Mouse (Mus musculus) activated CD4-positive, CD25-positive, alpha-beta regulatory T cell, adult 4 months (primary cell): ENCODE results near the gene Tbxas1. TPM values are rescaled to one million over a fixed set of nuclear protein-coding genes. Genes with fewer than 3 reads are reported as not detected.

Experiments
- ATAC-seq: one replicate; pipeline ENCODE4 v1.8.0; 2017
- polyA plus RNA-seq, 2 experiments: library from polyadenylated mRNA; unstranded; fragments of 100-300 nt; shearing (Covaris generic); gene quantifications; one replicate each; pipeline ENCODE4 v1.2.1; 2017

The Tbxas1 gene
- polyA plus RNA-seq, 2 experiments from 2014 or later: 0.12 to 0.13 TPM

DNA sequence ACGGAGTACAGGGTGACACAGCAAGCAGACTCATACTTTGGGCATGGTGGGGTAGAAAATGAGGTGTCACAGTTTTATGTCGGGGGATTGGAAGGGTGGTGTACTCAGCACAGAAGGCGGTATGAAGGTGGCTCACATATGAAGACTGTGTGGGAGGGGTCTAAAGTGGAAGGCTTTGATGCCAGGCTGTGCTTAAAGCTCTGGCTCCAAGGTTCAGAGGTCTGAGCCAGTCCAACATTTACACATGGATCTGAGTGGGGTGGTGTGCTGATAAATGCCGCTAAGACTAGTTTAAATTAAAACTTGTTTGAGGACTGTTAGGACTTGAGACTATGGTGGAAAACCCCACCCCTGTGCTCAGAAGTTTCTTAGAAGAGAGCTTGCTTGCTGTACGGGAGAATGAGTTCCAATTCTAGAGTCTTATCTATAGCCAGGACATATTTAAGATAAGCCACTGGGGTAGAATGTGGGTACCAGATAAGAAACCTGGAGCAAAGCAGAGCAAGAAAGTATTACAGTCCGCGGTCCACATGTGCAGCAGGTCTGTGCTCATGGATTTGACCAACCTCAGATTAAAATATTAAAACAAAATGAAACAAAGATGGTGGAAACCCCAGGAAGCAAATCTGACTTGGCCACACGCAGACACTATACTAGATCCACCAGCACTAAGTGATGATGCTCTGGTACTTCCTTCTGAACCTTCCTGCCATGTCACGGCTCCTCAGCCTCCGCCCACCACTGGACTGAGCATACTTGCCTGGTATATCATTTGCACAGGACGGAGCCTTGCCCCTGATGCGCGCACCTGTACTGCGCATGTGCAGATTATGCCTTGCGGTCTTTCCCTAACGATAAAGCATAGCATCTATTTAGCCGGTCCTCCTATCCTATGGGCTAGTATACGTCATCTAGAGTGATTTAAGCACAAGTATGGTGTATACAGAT lies 48.9 kb downstream of the Tbxas1 start:
- no peak for ATAC-seq

DNA sequence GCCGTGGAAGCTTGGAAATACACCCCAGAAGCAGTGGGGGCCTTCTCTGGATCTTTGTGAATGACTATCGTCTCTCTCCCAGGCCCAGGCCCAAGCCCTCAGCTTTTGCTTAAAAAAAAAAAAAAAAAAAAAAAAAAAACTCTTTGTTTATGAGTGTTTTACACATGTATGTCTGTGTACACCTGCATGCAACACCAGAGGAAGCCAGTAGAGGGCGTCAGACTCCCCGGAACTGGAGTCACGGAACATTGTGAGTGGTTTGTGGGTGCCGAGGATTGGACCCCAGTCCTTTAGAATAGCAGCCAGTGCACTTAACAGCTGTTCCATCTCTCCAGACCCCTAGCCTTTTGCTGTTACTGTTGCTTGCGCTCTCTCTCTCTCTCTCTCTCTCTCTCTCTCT lies 50.5 kb downstream of the Tbxas1 start:
- ATAC-seq: no peak

DNA sequence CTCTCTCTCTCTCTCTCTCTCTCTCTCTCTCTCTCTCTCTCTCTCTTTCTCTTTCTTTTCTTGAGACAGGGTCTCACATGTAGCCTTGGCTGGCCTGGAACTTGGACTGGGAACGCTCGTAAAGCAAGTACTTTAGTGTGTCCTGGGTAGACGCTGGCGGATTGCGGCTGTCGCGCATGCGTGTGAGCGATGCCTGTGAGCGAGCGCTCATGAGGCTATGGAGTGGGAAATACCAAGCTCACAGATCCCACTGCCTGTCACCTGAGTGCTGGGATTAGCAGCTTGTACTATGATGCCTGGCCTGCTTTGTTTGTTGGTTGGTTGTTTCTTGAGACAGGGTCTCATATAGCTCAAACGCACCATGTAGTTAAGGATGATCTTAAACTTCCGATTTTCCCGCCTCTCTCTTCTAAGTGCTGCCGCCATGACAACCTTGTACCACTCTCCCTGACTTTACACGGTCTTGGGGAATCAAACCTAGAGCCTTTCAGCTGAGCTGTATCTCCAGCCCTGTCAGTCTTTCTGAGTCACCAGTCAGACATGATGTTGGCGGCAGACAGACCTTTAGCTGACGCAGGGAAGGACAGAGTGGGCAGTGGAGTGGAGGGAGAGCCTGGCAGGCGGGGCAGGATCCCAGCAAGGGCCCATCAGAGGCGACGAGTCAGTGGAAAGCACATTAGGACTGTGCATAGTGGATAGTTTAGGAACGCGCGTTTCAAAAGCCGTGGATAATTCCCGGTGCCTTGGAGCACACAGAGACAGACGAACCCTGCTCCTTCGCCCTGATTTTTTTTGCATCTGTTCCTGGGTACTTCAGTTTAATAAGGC lies 51.1 kb downstream of the Tbxas1 start:
- ATAC-seq: no peak

DNA sequence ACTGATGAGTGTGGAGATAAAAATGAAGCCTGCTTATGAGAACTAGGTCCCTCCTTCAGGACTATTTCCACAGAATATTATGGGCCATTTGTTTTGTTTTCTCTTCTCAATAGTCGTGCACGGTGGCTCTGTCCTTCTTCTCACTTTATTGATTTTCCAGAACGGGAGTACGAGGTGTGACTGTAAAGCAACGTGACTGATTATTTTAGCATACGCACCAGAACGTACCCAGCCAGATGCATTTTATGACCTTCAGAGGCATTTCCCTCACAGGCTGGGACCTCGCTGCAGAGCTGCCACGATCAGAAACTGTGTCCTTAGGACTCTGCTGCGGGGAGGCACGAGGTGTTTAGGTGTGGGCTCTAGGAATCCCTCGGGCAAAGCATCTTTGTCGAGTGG lies 51.8 kb downstream of the Tbxas1 start:
- no peak for ATAC-seq

DNA sequence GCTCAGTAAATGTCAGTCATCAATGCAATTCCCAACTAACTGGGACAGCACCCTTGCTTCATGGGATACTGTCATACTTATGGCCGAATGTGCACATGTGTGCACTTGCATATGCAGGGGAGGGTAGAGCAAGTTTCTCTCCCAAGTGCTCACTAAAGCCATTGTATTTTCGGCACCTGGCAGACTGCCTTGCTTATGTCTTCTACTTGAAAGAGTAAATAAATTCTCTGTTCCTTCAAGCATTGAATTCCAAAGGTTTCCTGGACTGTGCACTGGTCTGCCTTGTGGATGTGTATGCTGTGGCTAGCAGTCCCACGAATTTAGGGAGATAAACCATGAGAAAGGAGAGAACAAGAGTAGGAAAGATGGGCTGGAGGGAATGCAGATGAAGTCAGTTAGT lies 53.3 kb downstream of the Tbxas1 start:
- ATAC-seq: no peak

DNA sequence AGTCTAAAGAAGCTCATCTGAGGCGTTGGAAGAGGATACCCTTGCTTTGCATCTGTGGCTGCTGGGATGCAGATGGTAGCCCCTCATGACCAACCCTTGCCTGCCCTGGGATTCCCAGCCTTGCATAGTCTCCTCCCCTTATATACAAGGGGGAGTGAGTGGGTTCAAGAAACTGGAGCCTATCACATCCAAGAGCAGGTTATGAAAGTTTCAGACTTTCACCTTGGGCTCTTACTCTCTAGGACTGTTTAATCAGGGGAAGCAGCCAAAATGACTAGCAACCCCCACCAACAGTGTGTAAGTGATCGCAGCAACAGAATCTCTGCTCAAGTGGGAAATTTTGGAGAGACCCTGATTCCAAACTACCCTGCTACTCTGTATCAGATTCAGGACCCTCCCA lies 60.8 kb downstream of the Tbxas1 start:
- ATAC-seq: no peak

DNA sequence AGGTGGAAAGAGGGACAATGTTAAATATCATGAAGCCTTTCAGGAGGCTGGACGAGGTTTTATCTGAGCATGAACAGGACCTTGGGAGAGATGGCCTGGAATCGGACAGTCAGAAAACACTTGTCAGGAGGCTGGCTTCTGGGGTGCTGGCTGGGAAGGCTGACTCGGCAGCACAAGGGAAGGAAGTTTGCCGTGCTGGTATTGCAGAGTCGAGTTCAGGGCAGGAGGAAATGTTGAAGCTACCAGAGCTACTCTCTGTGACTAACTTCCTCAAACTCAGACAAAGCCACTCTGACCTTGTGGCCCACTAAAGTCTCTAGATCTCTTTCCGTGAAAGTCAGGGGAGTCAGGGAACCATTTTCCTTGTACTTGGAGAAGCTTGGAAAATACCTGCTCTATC lies 63.2 kb downstream of the Tbxas1 start:
- no peak for ATAC-seq

DNA sequence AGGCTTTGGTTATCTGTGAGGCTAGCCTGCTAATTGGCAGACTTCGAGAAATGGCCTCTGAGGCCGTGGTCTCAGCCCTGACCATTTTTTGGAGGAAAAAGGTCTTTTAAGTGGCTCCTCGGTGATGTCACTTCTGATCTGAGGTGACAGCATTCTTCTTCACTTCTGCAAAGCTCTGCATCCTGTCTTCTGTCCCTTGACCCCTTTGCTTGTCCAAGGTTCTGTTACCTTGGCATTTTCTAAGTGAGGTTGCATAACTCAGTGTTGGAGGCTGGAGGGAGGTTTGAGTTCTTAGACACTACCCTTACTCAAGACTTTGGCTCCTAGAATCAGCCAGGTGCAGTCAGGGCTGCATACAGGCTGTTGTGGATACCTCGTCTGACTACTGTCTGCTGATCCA lies 63.9 kb downstream of the Tbxas1 start:
- ATAC-seq: no peak

DNA sequence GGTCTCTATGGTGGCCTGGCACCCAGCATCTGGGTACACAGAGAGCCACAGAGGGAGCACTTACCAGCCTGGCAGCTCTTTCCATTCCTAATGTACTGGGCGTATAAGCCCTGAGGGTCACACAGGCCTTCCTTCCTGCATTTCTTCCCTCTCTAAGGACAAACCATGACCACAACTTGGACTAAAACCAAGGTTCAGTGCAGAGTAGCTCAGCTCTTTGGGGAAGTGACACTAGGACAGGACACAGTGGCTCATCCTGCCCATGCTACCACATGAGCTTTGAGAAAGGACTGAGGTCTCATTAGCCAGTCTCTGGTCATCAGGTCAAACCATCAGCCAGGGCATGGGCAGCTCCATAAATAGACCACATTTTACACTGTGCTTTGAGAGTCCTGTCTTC lies 65.8 kb downstream of the Tbxas1 start:
- no peak for ATAC-seq

DNA sequence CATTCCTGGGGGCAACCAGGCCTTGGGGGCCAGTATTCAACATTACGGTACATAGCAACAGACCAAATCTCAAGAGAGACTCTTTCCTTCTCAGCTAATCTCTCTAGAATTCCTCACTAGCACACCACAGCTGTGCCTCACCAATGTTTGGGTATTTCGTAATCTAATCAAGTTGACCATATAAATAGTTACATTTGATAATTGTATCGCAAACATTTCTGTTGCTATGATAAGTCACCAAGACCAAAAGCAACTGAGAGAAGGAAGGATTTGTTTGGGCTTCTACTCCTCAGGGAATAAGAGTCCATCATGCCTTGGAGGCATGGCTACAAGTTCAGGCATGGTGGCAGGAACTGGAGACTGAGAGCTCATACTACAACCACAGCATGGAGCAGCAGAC lies 67.6 kb downstream of the Tbxas1 start:
- no peak for ATAC-seq

DNA sequence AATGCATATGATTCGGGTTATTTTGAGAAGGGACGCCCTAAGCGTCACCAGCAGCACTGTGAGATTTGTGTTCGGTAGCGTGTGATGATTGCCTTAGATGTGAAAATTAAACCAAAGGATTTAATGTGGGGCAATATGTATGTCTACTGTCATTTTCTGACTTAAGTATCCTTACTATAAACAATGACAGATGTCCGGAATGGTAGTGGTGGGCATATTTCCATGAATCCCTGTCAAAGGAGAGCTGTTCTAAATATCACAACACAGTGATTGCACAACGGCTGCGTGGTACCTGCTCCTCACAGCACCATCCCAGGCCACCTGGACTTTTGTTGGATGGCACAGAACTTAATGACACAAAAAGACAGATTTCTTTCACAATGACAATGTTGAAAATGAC lies 69.2 kb downstream of the Tbxas1 start:
- ATAC-seq: no peak

DNA sequence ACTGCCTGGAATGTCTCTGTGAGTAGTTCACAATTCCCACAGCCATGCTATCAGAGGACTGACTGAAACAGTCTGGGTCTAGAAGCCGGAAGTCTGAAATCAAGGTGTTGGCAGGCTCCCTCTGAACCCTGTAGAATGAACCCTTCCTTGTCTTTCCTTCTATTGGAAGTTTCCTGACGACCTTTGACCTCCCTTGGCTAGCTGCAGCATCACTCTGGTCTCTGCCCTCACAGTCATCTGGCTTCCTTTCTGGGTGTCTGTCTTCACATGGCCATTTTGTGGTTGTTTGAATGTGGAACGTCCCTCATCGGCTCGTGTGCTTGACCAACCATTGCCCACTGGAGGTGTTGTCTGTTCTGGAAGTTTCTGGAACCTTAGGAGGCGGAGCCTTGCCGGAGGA lies 69.6 kb downstream of the Tbxas1 start:
- no peak for ATAC-seq

DNA sequence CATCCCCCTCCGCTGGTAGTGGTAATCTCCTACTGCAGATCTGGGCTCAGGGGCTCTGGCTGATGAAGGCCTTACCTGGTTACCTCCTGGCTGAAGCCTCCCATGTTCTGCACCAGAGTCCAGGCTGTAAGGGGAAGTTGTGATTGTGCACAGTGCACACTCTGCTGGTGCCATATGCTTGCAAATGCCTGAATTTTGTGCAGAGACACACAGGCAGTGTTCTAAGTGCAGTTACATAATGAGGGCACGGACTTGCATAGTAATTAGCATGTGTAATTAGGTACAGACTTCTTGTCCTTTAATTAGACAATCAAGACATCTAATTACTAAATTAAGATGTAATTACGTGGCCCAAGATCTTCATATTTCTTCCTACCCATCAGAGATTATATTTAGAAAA lies 70.5 kb downstream of the Tbxas1 start:
- ATAC-seq: no peak

DNA sequence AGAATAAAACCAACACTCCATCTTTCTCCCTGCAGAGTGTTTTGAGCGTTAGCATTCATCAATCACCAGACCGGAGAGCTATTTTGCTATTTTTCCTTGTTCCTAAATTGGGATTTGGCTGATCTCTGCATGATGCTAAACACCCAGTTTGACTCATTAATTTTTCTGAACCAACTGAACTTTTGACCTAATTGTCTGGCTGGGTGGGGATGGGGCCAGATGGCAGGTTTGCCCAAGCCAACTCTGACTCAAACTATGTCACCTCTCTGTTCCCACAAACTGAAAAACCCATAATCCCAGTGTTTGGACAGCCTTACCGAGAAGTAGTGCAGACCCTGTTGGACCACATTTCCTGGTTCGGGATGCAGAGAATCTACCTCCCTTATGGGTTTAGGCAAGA lies 72.1 kb downstream of the Tbxas1 start:
- no peak for ATAC-seq

DNA sequence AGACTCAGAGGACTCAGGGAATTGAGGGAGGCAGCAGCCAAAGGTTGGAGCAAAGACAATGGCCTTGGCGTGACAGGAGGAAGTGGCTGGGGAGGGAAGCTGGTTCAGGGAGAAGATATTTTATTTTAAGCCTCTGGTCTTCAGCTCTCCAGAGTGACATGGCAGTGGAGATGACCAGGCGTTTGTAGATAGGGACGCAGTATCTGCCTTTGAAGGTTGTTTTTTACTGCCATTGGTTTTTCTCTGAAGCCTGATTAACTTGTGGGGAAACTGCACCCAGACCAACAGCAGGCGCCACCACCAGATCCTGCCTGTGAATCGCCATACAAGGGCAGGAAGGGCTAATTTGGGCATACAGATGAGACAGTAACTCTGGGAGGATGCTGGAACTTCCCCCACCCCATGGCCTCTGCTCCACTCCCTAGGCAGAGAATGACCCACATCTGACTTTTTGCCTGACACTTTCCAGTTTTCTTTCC lies 74.5 kb downstream of the Tbxas1 start:
- ATAC-seq: no peak

DNA sequence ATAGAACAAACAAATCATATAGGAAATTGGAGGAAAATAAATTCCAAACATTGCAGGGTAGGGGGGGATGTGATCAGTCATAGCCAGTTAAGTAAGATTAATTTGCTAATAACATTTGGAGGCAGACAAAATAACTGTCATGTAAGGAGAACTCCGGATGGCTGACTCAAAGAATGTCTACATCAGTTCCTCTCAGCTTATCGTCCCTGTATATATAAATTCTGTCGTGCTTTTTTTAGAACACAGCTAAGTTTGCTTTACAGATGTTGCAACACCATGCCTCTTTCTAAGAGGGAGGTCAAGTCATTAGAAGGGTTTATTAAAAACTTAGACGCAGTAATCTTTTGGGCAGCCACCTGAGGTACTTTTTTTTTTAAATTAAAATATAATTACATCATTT lies 75.1 kb downstream of the Tbxas1 start:
- no peak for ATAC-seq

DNA sequence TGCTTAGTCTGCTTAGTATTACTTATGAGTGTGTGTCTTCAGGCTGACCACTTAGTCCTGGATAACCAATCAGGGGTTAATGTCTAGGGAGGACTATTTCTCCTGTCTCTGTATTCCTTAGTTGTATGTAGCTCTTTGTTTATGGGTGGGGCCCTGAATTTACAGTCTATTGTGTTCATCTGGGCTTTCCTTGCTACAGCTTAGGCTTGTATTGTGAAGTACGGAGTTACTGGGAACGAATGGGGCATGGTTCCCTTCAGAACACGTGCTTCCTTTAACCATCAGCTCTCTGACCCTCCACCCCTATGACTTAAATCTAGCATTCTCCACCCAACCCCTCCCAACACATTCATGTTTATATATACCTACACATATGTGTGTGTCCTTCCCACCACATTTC lies 75.6 kb downstream of the Tbxas1 start:
- ATAC-seq: no peak

DNA sequence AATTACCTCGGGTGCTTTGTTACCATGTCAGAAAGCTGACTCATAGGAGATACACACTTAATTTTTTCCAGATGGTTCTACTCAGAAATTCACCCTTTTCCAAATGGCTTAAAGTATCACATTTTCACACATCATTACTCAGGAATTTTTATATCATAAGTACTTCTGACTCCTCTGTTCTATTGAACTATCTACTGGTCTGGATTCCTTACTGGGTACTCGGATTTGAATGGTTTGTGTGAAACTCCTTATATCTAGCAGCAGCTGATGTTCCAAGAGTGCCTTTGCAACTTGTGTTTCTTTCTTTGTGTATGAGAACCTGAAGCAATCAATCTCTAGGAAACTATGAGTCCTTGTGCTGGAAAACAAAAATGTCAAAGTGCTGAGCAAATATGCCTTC lies 81.4 kb downstream of the Tbxas1 start:
- ATAC-seq: no peak

DNA sequence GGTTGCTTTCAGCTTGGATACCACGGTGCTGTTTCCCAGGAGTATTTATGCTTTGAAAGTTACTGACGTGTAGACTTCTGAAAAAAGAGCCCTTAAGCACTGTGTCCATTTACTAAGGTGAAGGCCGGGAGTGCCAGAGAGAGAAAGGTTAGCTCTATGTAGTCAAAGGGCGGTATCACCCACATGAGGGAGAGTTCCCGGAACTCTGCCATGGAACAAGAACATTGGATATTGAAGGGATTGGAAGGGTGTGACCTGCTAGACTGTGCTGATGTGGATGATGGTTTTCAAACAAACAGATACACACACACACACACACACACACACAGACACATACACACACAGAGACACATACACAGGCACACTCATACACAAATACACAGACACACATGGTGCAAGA lies 82.0 kb downstream of the Tbxas1 start:
- ATAC-seq: no peak

DNA sequence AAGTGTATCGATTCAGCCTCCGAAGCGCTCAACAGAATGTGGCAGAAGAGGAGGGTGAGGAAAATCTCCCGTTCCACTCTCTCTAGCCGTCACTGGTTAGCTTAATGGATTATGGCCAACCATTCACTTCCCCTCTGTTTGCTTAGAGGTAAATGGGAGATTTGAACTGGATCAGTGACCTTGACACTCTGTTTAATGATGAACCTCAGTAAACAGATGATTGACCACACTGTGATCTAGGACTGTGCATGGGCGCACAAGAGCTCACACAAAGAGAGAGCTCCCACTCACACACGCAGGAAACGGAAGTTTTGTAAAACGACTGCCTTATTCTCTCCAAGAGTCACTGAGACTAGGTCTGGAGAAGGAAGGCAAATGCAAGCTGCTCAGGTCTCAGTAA lies 84.3 kb downstream of the Tbxas1 start:
- no peak for ATAC-seq

DNA sequence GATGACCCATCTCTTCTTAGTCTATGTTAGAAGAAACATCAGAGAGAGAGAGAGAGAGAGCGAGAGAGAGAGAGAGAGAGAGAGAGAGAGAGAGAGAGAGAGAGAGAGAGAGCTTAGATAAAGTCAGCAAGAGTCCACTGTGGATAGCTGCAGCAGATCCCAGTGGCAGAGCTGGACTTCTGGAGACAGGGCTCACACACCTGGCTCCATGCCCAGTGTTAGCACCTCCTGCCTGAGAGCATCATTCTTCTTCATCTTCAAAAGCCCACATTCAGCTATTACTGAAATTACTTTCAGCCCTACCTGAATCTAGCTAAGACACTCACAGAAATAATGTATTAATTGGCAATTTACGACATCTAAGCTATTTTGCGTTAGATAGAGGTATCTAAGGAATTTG lies 85.2 kb downstream of the Tbxas1 start:
- ATAC-seq: no peak

DNA sequence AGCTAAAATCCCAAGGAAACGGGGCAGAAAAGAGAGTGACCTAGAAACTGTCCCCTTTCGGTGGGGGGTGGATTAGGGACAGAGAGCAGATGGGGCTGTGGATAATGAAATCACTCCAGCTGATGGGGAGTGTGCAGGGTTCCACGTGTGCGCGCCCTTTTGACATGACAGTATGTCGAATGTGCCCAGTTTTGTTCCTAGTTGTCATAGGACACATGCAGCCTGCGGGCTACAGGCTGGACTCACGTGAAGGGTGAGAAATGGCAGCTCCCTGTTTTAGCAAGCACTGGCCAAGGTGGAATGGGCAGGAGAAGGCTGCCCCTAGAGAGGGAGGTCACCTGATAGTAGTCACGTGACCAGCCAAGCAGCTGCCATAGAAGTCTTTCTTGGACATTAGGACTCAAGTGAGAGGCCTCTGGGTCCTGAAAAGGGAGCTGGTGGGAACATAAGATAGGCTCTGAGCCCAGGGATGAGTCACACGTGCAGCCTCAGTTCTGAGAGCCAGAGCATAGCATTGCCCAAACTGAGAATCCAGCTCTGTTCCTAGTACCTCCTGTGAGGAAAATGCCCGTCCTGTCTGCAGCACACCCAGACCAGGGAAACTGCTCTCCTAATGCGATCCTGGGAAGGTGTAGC lies 85.7 kb downstream of the Tbxas1 start:
- no peak for ATAC-seq

DNA sequence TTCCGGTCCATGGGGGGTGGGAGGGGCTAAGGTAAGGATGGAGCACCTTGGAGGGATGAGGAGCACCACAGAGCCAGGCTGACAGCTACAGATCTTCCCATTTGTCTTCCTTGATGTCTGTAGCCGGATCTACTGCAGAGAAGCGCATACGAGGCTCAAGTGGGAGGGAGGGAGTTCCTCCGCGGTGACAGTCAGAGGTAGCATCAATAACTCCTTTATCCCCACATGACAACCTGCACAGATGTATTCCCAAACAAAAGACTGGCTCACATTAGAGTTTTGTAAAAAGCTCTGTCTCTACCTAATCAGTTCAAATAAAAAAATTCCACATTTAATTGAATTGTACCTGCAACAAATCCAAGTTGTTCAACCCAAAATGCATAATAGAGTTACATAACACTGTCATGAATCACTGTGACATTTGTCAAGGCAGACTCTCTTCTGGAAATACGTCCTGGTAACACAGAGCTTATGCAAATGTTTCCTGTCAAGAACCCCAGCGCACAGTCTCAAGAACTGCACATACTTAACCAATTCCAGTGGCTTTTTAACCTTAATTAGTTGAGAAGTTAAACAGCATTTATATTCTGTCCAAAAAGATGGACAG lies 86.3 kb downstream of the Tbxas1 start:
- ATAC-seq: no peak
